Mouse (Mus musculus) lung, postnatal 0 days (tissue): ENCODE results near the gene Esrrg. TPM values are rescaled to one million over a fixed set of nuclear protein-coding genes. Genes with fewer than 3 reads are reported as not detected.

ENCODE experiments used
- ATAC-seq: fragments of 200-750 bp; cut with Nextera tagmentation; 2 replicates; pipeline ENCODE4 v1.8.0; 2017; ENCODE audit warnings: moderate library complexity
- DNase-seq: peaks from one replicate; pipeline ENCODE4 v3.0.0-alpha.2; 2016; ENCODE audit warnings: low spot score
- H3K27ac ChIP-seq: fragments of 300-500 bp; sonication (generic); 2 replicates; pipeline ENCODE4 v1.5.1; 2014; ENCODE audit warnings: antibody characterized with exemption, mild to moderate bottlenecking, low read length, mixed read lengths
- H3K27me3 ChIP-seq: fragments of 300-500 bp; sonication (generic); replicated peaks from 2 replicates; pipeline ENCODE4 v1.6.1; 2014; ENCODE audit warnings: low read length, mixed read lengths; ENCODE audit not compliant: insufficient read depth
- H3K36me3 ChIP-seq: fragments of 300-500 bp; sonication (generic); 2 replicates; pipeline ENCODE4 v1.6.1; 2014; ENCODE audit warnings: low read length, mixed read lengths; ENCODE audit not compliant: insufficient read depth
- H3K4me1 ChIP-seq: fragments of 300-500 bp; sonication (generic); 2 replicates; pipeline ENCODE4 v1.6.1; 2014; ENCODE audit warnings: antibody characterized with exemption, low read depth, low read length, mixed read lengths; ENCODE audit not compliant: insufficient read depth
- H3K4me2 ChIP-seq: fragments of 300-500 bp; sonication (generic); replicated peaks from 2 replicates; pipeline ENCODE4 v1.6.1; 2014; ENCODE audit warnings: low read depth, mild to moderate bottlenecking, low read length, moderate library complexity, mixed read lengths
- H3K4me3 ChIP-seq: fragments of 300-500 bp; sonication (generic); 2 replicates; pipeline ENCODE4 v1.5.1; 2014; ENCODE audit warnings: low read depth, low read length
- H3K9ac ChIP-seq: fragments of 300-500 bp; sonication (generic); replicated peaks from 2 replicates; pipeline ENCODE4 v1.6.1; 2014; ENCODE audit warnings: low read depth, mild to moderate bottlenecking
- H3K9me3 ChIP-seq: fragments of 300-500 bp; sonication (generic); 2 replicates; pipeline ENCODE4 v1.6.1; 2016; ENCODE audit warnings: low read length, mixed read lengths
- CTCF ChIP-seq: IDR thresholded peaks from 2 replicates; pipeline ENCODE4 v1.5.1; 2016; ENCODE audit warnings: antibody characterized with exemption, mild to moderate bottlenecking
- EP300 ChIP-seq: IDR thresholded peaks from 2 replicates; pipeline ENCODE4 v1.6.1; 2016; ENCODE audit warnings: antibody characterized with exemption, mild to moderate bottlenecking, control low read depth
- WGBS: fragments of 180-500 bp; shearing (Covaris S2); extraction: QIAGEN DNeasy Blood & Tissue Kit; methylation state at CpG from one replicate; pipeline ENCODE4 v1.1.7; 2014; 5-methylcytosine and 5-hydroxymethylcytosine counted together
- polyA plus RNA-seq: library from polyadenylated mRNA; unstranded; fragments of >200 nt; fragmentation: Nextera tagmentation; extraction: Ambion mirVana; gene quantifications from 2 replicates; pipeline ENCODE4 v1.2.1, GENCODE M21; 2015

The Esrrg gene
- polyA plus RNA-seq, 1 experiment from 2014 or later, result 0.54 TPM

DNA sequence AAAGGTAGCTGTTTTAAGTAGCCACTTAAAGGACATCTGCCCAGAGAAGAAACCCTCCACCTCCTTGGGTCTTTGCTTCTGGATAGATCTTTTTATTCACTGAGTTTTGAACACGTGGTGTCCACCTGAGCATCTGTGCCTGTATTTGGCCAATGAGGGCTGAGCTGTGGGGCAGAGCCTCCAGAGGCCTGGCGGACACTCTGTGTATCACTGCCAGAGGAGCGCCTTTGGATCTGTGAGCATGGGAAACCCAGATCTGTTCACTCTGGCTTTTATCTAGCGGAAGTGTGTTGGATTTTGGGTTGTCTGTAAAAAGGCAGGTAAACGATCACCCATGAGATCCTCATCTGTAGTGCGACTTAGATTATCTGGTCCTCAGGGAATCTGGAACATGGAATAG is 196.4 kb downstream of the Esrrg start:
- 82% methylated on average over 6 of the region's 6 CpGs for WGBS
- no peak for DNase-seq
- no peak overlapping the region for H3K4me2 ChIP-seq
- TF ChIP-seq EP300, result no peak
- no peaks in the 10 kb centered on the region for H3K27me3 ChIP-seq
- no peak overlapping the region for H3K27ac ChIP-seq
- no peaks in the 10 kb centered on the region for H3K9me3 ChIP-seq
- ATAC-seq, result no peak
- H3K4me3 ChIP-seq, result no peak overlapping the region
- no peaks in the 10 kb centered on the region for H3K36me3 ChIP-seq
- H3K4me1 ChIP-seq, result no peaks in the 10 kb centered on the region
- no peak overlapping the region for H3K9ac ChIP-seq

DNA sequence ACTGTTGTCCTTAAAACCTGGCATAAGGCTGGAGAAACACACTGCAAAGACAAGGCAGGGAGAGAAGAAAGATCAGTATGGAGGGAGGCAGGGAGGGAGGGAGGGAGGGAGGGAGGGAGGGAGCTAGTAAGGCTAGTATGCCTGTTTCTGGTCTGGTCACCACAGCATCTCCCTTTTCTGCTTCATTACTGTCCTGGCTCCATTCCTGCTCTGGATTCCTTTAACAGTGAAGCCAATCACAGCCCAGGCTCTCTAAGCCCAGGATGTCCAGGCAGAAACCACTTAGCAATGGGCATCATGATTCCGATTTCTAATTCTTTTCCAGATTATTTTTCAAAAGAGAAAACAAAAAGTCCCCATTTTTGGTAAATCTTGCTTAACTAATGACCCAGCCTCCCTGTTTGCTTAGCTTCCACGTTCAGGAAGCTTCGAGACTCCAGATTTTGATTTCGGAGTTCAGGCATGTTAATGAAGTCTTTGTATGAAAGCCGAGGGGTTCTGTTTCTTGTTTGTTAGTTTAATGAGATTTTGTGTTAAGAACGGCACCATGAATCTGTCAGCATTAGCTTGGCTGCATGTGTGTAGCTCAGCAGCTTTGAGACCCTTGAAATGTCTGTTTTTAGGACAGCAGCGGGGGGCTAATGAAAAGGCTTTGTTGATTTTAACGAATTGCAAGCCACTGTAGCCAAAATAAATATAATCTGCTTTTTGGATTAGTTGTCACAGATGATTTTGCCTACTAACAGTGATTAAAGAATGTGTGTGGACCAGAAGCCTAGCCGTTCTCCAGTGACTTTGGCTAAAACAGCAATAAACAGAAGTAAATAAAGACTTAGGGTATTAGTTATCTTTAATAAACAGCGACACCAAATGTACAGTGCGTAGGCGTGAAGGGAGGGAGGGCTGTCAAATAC is 199.1 kb downstream of the Esrrg start:
- TF ChIP-seq EP300, result no peak
- no peak for TF ChIP-seq CTCF
- WGBS, result 60% methylated on average over 12 of the region's 12 CpGs
- no peak overlapping the region for H3K27ac ChIP-seq
- H3K9ac ChIP-seq, result no peak overlapping the region
- no peaks in the 10 kb centered on the region for H3K27me3 ChIP-seq
- ATAC-seq (no peak), DNase-seq (no peak)
- H3K36me3 ChIP-seq, result no peaks in the 10 kb centered on the region
- H3K4me3 ChIP-seq, result no peak overlapping the region
- H3K4me2 ChIP-seq, result no peak overlapping the region
- no peaks in the 10 kb centered on the region for H3K4me1 ChIP-seq
- no peaks in the 10 kb centered on the region for H3K9me3 ChIP-seq

DNA sequence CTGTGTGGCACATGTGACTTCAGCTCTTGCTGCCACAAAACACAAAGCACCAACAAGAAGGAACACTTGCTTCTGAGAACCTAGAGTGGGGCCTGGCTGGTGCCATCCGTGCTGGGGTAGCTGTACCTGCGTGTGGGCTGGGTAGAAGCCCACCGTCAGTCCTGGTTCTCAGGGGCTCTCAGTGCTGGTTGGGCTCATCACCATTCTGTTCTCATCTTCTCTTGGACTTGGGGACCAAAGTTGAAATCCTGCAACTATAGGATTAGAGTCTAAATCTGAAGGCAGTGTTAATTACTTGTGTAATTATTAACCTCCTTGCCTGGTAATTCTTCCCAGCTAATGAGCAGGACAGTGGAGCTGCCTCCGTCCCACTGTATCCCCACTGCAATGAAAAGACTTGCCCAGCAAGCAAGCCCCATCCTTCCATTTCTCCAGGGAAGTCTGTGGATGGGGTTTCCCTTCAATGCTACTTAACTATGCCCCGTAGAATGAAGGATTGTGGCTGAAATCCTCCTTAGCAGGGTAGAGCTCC is 199.9 kb downstream of the Esrrg start:
- Histone ChIP-seq H3K27me3 (no peaks in the 10 kb centered on the region), H3K36me3 (no peaks in the 10 kb centered on the region), H3K4me2 (no peak overlapping the region), H3K27ac (no peak overlapping the region), H3K9me3 (no peaks in the 10 kb centered on the region), H3K9ac (no peak overlapping the region), H3K4me3 (no peak overlapping the region), H3K4me1 (no peaks in the 10 kb centered on the region)
- DNase-seq (no peak), ATAC-seq (no peak)
- TF ChIP-seq EP300, result no peak
- TF ChIP-seq CTCF, result no peak
- WGBS, result 84% methylated on average over 5 of the region's 5 CpGs

DNA sequence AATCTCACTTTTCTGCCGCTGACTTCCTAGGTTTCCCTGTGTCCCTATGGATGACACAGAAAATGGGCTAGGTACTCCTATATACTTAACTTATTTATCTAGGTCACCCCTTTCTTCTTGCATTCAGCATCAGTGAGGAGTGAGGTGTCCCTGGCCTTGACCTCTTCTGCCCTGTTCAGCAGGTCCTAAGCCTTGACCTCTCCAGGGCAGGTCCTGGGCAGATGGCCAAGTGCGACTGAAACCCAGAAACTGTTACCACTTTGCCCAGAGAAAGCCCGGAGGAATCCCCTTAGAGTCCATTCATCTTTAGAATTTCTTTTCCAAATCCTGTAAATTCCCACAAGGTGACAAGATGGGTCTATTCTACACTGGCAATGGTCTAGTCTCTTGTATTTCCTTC is 201.0 kb downstream of the Esrrg start:
- 83% methylated on average over 3 of the region's 3 CpGs for WGBS
- Histone ChIP-seq H3K4me2 (no peak overlapping the region), H3K27me3 (no peaks in the 10 kb centered on the region), H3K4me1 (no peaks in the 10 kb centered on the region), H3K36me3 (no peaks in the 10 kb centered on the region), H3K4me3 (no peak overlapping the region), H3K9me3 (no peaks in the 10 kb centered on the region), H3K9ac (no peak overlapping the region), H3K27ac (no peak overlapping the region)
- DNase-seq, result no peak
- no peak for TF ChIP-seq CTCF
- no peak for TF ChIP-seq EP300
- ATAC-seq, result no peak

DNA sequence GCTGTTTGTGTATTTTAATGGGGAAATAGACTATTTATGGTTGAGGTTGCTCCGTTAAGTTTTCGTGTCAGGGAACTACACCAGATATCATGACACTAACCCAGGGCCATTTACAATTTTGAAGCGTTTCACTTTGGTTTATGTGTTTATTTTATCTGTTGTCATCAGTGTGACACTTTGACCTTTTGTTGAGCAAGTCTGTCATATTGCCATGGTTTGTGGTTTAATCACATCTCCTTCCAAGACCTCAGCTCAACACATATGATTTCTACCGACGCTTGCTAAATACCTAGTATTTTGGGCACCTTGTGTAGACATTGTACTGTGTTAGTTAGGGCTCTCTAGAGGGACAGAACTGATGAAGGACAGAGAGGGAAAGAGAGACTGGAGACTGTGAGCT is 210.8 kb downstream of the Esrrg start:
- WGBS, result 78% methylated on average over 5 of the region's 5 CpGs
- ATAC-seq (no peak), DNase-seq (no peak)
- Histone ChIP-seq H3K9ac (no peak overlapping the region), H3K4me3 (no peak overlapping the region), H3K4me2 (no peak overlapping the region), H3K27ac (no peak overlapping the region), H3K4me1 (no peaks in the 10 kb centered on the region), H3K9me3 (no peaks in the 10 kb centered on the region), H3K36me3 (no peaks in the 10 kb centered on the region), H3K27me3 (no peaks in the 10 kb centered on the region)
- no peak for TF ChIP-seq EP300
- no peak for TF ChIP-seq CTCF

DNA sequence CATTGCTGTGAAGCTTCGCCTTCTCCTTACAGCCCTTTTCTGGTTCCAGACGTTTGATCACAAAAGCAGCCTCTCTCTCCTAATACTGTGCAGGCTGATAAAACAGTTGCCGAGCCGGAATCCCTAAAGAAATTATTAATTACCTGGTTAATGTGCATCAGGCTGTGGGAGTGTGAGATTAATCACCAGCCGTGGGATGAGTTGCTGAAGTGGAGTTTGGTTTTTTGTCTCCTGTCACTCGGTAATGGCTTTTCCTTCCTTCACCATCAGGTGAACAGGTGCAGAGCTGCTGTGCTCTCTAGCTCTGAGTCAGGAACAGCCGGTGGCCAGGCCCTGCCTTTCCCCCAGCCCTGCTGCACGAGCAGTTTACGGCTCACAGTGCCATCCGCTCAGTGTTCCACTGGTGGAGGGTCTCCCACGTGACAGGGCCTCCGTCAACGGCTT is 212.8 kb downstream of the Esrrg start:
- Histone ChIP-seq H3K4me3 (no peak overlapping the region), H3K9ac (no peak overlapping the region), H3K4me1 (no peaks in the 10 kb centered on the region), H3K27ac (no peak overlapping the region), H3K36me3 (no peaks in the 10 kb centered on the region), H3K4me2 (no peak overlapping the region), H3K27me3 (no peaks in the 10 kb centered on the region), H3K9me3 (no peaks in the 10 kb centered on the region)
- no peak for TF ChIP-seq EP300
- DNase-seq, result no peak
- ATAC-seq, result no peak
- 56% methylated on average over 13 of the region's 13 CpGs for WGBS
